Mouse (Mus musculus) erythroid progenitor cell, adult 5-6 weeks (primary cell): ENCODE results near the gene Itfg1. TPM values are rescaled to one million over a fixed set of nuclear protein-coding genes. Genes with fewer than 3 reads are reported as not detected.
A peak's percentile ranks its signal among the peaks of the same experiment; 100 is the strongest.

Experiments
- ATAC-seq: replicated peaks from 2 replicates; pipeline ENCODE4 v1.8.0; 2016; ENCODE audit warnings: moderate number of reproducible peaks, mild to moderate bottlenecking, moderate TSS enrichment, inconsistent platforms; ENCODE audit not compliant: poor library complexity, low FRiP score, severe bottlenecking
- total RNA-seq, 2 experiments: library from RNA; stranded (forward) in 1 of 2; stranded (reverse) in 1 of 2; fragments of 150-400 nt in 1 of 2; fragments of 186-747, 209-891 nt in 1 of 2; gene quantifications; 2 replicates each; pipeline versions ENCODE4 v1.2.3 to v1.2.4; 2015 to 2017; ENCODE audit warnings: low replicate concordance in 2 of 2

The Itfg1 gene
- total RNA-seq, 2 experiments from 2014 or later = 17.6 to 22.2 TPM

GRCm38 (mm10) chr8:85780091-85780490 lies 60.6 kb downstream of the Itfg1 start:
- no peak for ATAC-seq

- ATAC-seq = peak; percentile 75
Observed at GRCm38 (mm10) chr8:85745053-85745452, 95.7 kb downstream of the Itfg1 start.

- ATAC-seq = no peak
Observed at GRCm38 (mm10) chr8:85730545-85730944, 110.2 kb downstream of the Itfg1 start.

- no peak for ATAC-seq
Observed at GRCm38 (mm10) chr8:85717271-85717670, 123.5 kb downstream of the Itfg1 start.

GRCm38 (mm10) chr8:85716696-85717095 lies 124.0 kb downstream of the Itfg1 start:
- ATAC-seq = no peak

- no peak for ATAC-seq
Observed at GRCm38 (mm10) chr8:85706988-85707387, 133.7 kb downstream of the Itfg1 start.

GRCm38 (mm10) chr8:85700751-85701351 lies 139.9 kb downstream of the Itfg1 start, which contains the start of gene Neto2:
Neto2 (minus strand) TSS chr8:85700924.
- ATAC-seq = peak; percentile 53; the same call in 1 of the 2 replicates

- peak; percentile 49; the same call in 1 of the 2 replicates for ATAC-seq
Observed at GRCm38 (mm10) chr8:85700101-85700750, 140.5 kb downstream of the Itfg1 start.

- peak; percentile 83 for ATAC-seq
Observed at GRCm38 (mm10) chr8:85699051-85699450, 141.7 kb downstream of the Itfg1 start.

Other genes with a start within 250 kb of the Itfg1 start
- 3.8 and 6.1 TPM in 2 replicates for gene Neto2, start 140.0 kb downstream of the Itfg1 start, total RNA-seq (2015; ENCODE audit: low replicate concordance)
- 3.2 and 6.4 TPM in 2 replicates for gene Neto2, start 140.0 kb downstream of the Itfg1 start, total RNA-seq (2017; ENCODE audit: low replicate concordance)
- gene Phkb, start within 50 bp of the Itfg1 start, total RNA-seq (2015; ENCODE audit: low replicate concordance) = 11.7 and 29.9 TPM in 2 replicates
- gene Phkb, start within 50 bp of the Itfg1 start, total RNA-seq (2017; ENCODE audit: low replicate concordance) = 4.2 and 4.4 TPM in 2 replicates